Mouse (Mus musculus) megakaryocyte-erythroid progenitor cell, adult 5 weeks (primary cell): Measurements from ENCODE around the gene Tmx2. TPM values are rescaled to one million over a fixed set of nuclear protein-coding genes. Genes with fewer than 3 reads are reported as not detected.

Source experiments
- polyA plus RNA-seq: library from polyadenylated mRNA; stranded (reverse); fragments of >175 nt; gene quantifications from 2 replicates; pipeline ENCODE4 v1.2.3, GENCODE M21; 2012

The Tmx2 gene
- polyA plus RNA-seq: 3.1 and 4.1 TPM in 2 replicates

DNA sequence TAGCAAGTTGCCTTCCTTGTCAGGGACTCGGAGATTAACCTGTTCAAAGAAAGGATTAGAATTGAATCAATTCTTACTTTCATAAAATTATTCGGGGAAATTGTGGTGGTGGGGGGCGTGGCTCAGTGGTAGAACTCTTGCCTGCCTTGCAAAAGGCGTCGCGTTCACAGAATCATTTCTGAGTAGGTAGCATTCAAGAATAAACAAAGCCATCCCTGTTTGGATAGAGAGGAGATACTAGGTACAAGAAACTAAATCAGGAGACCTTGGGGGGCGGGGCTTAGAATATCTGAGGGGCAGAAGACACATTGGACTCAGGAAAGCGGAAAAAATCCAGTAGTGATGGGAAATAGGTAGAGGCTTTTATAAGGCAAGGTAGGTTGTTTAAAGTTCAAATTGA is at the start of gene Tmx2:
Gene Tmx2 (minus strand): TSS at position 125 of the 400 bp plus-strand sequence.

DNA sequence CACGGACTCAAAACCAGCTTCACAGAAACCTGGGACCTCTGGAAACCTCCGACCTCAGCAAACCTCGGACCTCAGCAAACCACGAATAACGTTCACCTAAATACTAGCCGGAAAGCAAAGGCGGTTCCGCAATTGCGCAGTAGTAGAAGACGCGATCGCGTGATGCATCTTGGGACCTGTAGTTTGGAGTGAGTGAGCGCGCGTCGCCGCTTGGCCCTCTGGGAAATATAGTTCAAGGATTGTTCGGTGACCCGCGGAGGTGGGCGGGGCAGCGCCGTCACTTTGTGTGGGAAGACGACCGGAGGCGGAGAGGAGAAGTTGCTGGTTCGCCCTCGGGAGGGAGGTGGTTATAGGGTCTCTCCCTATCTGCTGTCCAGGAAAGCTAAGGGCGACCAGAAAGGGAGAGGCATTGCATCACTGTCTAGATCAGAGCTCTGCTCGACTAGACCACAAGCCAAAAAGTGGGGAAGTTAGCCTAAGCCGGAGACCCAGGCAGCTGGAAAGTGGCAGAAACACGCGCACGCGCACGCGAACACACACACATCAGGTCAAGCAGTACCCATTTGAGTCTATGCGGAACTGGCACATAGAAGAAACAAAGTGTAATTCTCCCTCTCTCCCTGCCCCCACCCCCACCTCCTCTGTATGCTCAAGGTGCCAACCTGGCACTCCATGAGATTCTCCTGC is 48.4 kb upstream of the Tmx2 start, which contains the start of gene Clp1:
Gene Clp1 (minus strand): TSS at position 179 of the 687 bp plus-strand sequence.

DNA sequence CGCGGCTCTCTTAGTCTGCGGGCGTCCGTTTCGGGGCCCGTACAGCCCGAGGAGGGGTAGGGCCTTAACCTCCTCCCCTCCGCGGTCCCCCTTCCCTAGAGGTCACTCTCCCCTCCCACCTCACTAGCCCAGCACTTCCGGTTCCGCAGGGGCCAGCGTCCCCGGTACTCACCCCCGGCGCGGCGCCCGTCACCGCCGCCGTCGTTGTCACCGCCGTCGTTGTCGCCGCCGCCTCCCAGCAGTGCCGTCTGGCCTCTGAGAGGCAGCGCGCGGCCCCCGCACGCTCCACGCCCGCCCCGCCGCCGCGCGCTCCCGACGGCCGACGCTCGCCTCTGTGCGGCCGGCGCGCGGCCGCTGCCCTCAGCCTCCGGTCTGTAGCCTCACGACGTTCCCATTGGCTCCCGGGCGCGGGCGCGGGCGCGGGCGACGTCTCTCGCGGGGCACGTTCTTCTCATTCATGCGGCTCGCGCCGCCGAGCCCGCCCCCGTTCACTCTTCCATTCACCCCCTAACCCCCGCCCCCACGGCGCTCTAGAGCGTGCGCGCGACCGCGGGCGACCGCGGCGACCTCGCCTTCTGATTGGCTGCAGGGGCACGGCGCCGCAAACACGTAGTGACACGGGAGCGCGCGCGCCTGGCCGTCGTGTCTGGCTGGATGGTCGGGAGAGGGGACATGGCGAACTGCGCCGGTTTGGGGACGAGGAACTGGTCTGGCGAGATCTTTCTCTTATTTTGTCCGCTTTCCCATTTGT is 36.0 kb upstream of the Tmx2 start, which contains the start of gene Zdhhc5:
Gene Zdhhc5 (minus strand): TSS at position 370 of the 751 bp plus-strand sequence.

DNA sequence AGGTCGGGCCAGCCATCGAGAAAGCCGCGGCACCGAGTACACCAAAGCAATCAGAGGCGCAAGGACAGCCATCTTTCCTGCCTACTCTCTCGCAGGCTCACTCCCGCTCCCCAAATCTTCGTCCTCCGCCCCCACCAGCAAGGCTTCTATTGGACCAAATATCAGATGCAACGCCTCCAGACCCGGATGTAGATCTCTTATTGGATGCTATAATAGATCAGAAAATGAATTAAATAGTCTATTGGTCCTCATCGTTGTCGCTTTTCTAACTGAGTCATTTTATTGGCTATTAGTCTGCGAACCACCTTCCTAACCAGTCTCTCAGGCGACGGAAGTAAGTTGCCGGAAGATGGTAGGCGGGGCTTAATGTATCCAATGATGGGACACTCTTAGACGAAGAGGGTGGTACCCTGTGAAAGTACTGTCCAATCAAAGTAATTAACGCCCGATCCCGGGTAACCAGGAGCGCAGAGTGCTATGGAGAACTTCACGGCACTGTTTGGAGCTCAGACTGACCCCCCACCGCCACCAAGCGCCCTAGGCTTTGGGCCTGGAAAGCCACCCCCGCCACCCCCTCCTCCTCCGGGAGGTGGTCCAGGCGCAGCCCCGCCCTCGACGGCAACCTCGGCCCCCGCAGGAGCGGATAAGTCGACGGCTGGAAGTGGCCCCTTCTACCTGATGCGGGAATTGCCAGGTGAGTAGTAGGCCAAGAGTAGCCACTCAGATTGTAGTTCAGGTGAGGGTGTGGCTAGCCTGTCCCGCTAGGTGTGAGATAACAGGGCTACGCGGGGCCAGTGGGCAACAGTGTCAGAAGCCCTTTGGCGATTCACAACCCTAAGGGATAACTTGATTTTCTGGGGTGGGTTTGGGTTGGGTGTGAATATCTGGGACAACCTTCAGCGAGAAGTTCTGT is 716 bp downstream of the Tmx2 start, which contains the start of the genes Gm28635 and Med19:
Gene Gm28635 (minus strand): TSS at position 74 of the 913 bp plus-strand sequence.
Gene Med19 (plus strand): TSS at position 435 of the 913 bp plus-strand sequence.

GRCm38 (mm10) chr2:84670569-84670933 is 8.4 kb downstream of the Tmx2 start, which contains the start of gene Selenoh:
Gene Selenoh, minus strand, starts transcription at chr2:84670770.

DNA sequence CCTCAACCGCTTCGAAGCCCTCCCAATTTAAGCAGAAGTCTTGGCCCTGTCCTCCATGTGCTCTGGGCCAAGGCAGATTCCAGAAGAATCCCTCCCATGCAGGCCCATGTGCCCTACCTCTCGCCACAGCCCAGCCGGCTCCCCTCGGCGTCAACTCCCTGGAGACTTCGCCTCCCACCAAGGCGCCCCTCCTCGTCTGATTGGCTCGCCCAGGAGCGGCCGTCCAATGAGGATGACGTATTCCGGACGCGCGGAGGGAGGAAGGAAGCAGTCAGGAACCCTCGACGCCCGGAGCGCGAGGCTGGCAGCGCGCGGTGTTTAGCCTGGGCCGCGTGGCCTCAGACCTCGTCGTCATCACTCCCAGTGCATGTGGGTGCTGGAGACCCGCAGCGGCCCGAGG is 20.1 kb downstream of the Tmx2 start, which contains the start of gene Btbd18:
Gene Btbd18 (plus strand): TSS at position 274 of the 400 bp plus-strand sequence.

GRCm38 (mm10) chr2:84650464-84651195 is 28.3 kb downstream of the Tmx2 start, which contains the start of gene Ctnnd1:
Gene Ctnnd1, minus strand, starts transcription at chr2:84650765.

Other genes starting within 250 kb of the Tmx2 start
- gene Tfpi, start 202.4 kb downstream of the Tmx2 start, polyA plus RNA-seq: 1.1 and 1.6 TPM in 2 replicates
- 5.2 and 6.5 TPM in 2 replicates for gene Ctnnd1, start 28.4 kb downstream of the Tmx2 start, polyA plus RNA-seq
- gene Btbd18, start 20.1 kb downstream of the Tmx2 start, polyA plus RNA-seq: not detected in 2 replicates
- gene Selenoh, start 8.4 kb downstream of the Tmx2 start, polyA plus RNA-seq: 336 and 344 TPM in 2 replicates
- not detected in 2 replicates for gene Gm28635, start 1.1 kb downstream of the Tmx2 start, polyA plus RNA-seq
- gene Med19, start 738 bp downstream of the Tmx2 start, polyA plus RNA-seq: 10.5 and 11.6 TPM in 2 replicates
- 27.3 and 29.4 TPM in 2 replicates for gene Zdhhc5, start 36.0 kb upstream of the Tmx2 start, polyA plus RNA-seq
- gene Clp1, start 48.2 kb upstream of the Tmx2 start, polyA plus RNA-seq: 1.0 and 1.5 TPM in 2 replicates
- gene Ypel4, start 54.9 kb upstream of the Tmx2 start, polyA plus RNA-seq: 1.3 and 1.9 TPM in 2 replicates
- 0.31 and 2.1 TPM in 2 replicates for gene Gm19426, start 64.5 kb upstream of the Tmx2 start, polyA plus RNA-seq
- gene Serping1, start 96.3 kb upstream of the Tmx2 start, polyA plus RNA-seq: 0.16 TPM in 1 of 2 replicates, not detected in the other
- 2.9 and 4.4 TPM in 2 replicates for gene Ube2l6, start 119.7 kb upstream of the Tmx2 start, polyA plus RNA-seq
- gene Smtnl1, start 143.5 kb upstream of the Tmx2 start, polyA plus RNA-seq: 0.05 TPM in 1 of 2 replicates, not detected in the other
- gene Timm10, start 147.9 kb upstream of the Tmx2 start, polyA plus RNA-seq: 9.2 and 12.0 TPM in 2 replicates
- 7.4 and 11.5 TPM in 2 replicates for gene Slc43a1, start 159.7 kb upstream of the Tmx2 start, polyA plus RNA-seq
- 0.15 and 0.41 TPM in 2 replicates for gene Rtn4rl2, start 207.6 kb upstream of the Tmx2 start, polyA plus RNA-seq